Mouse (Mus musculus) heart, embryonic 11.5 days (tissue): ENCODE measurements around the gene Zmym4. TPM values are rescaled to one million over a fixed set of nuclear protein-coding genes. Genes with fewer than 3 reads are reported as not detected.
"Not testable (repeated sequence)": the region's sequence is repeated elsewhere in the genome, so short reads cannot be mapped to it uniquely, and the experiment has no call there.

ENCODE experiments used
- ATAC-seq: fragments of 200-750 bp; cut with Nextera tagmentation; replicated peaks from 2 replicates; pipeline ENCODE4 v1.8.0; 2017; ENCODE audit warnings: moderate library complexity; ENCODE audit not compliant: insufficient number of reproducible peaks, low FRiP score, low TSS enrichment
- H3K27ac ChIP-seq: fragments of 300-500 bp; sonication (generic); 2 replicates; pipeline ENCODE4 v1.5.1; 2014; ENCODE audit warnings: mild to moderate bottlenecking, low read depth, low read length
- H3K27me3 ChIP-seq: fragments of 300-500 bp; sonication (generic); 2 replicates; pipeline ENCODE4 v1.6.1; 2014; ENCODE audit warnings: mild to moderate bottlenecking, low read length, mixed read lengths; ENCODE audit not compliant: control insufficient read depth, insufficient read depth
- H3K36me3 ChIP-seq: fragments of 300-500 bp; sonication (generic); 2 replicates; pipeline ENCODE4 v1.6.1; 2014; ENCODE audit warnings: mild to moderate bottlenecking, low read length, moderate library complexity, mixed read lengths; ENCODE audit not compliant: control insufficient read depth, insufficient read depth
- H3K4me1 ChIP-seq: fragments of 300-500 bp; sonication (generic); 2 replicates; pipeline ENCODE4 v1.6.1; 2014; ENCODE audit warnings: low read length; ENCODE audit not compliant: control insufficient read depth, insufficient read depth
- H3K4me2 ChIP-seq: fragments of 300-500 bp; sonication (generic); 2 replicates; pipeline ENCODE4 v1.6.1; 2014; ENCODE audit warnings: mild to moderate bottlenecking, moderate library complexity
- H3K4me3 ChIP-seq: fragments of 300-500 bp; sonication (generic); 2 replicates; pipeline ENCODE4 v1.5.1; 2014; ENCODE audit warnings: low read depth, low read length
- H3K9ac ChIP-seq: fragments of 300-500 bp; sonication (generic); 2 replicates; pipeline ENCODE4 v1.6.1; 2014; ENCODE audit warnings: mild to moderate bottlenecking, low read depth, low read length, moderate library complexity
- H3K9me3 ChIP-seq: fragments of 300-500 bp; sonication (generic); replicated peaks from 2 replicates; pipeline ENCODE4 v1.6.1; 2016; ENCODE audit warnings: low read length; ENCODE audit not compliant: control insufficient read depth
- WGBS: fragments of 180-500 bp; shearing (Covaris S2); extraction: QIAGEN DNeasy Blood & Tissue Kit; methylation state at CpG from one replicate; pipeline ENCODE4 v1.1.7; 2014; ENCODE audit not compliant: insufficient replicate concordance; 5-methylcytosine and 5-hydroxymethylcytosine counted together
- polyA plus RNA-seq: library from polyadenylated mRNA; unstranded; fragments of >200 nt; fragmentation: Nextera tagmentation; extraction: Ambion mirVana; gene quantifications from 2 replicates; pipeline ENCODE4 v1.2.1, GENCODE M21; 2014

The Zmym4 gene
- polyA plus RNA-seq: 16.1 and 17.9 TPM in 2 replicates

DNA sequence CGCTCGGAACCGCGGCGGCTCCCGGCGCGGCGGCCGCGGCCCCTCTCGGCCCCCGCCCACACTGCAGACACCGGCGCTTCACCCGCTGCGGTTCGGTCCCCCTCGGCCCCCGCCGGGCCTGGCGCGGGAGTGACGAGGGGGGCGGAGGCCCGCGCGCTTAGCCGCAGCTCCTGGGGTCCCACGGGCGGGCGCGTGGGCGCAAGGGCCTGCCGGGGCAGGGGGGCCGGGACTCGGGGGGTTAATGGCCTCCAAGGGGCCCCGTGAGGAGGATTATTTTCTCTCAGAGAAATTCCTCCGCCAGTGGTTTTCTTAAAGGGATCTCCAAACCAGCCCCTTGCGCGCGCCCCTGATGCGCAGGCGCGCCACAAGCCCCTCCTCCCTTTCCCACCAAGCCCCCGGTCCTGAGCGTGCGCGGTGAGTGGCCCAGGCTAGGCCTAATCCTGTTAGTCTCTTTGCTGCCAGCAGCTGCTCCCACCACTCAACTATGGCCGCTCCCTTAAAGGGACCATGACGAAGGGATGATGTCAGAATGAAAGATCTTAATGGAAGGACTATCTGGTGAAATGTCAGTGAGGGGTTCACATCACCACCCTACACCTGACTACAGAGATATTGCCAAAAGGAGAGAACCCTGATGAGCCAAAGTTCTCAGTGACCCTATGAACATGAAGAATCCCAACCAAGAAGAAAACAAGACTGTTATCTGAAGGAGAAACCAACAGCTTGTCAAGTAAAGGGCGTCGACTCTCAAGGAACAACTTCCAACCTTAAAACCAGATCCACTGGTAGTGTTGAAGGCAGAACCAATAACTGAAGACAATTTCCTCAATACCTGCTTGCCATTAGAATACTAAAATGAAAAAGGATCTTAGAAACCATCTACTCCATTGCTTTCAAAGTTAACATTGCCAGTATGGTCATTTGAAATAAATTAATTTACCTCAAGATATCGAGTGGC lies at the start of gene Zmym4:
Gene Zmym4 (minus strand): TSS at position 272 of the 958 bp plus-strand sequence.
- peak; percentile 93 for ATAC-seq
- Histone ChIP-seq H3K9ac (peak within 1 kb of the TSS; percentile 95), H3K36me3 (no peaks in the 10 kb centered on the region), H3K4me2 (peak within 1 kb of the TSS; percentile 63), H3K9me3 (no peaks in the 10 kb centered on the region), H3K27me3 (no peaks in the 10 kb centered on the region), H3K4me1 (no peaks in the 10 kb centered on the region), H3K4me3 (peak within 1 kb of the TSS; percentile 69), H3K27ac (peak within 1 kb of the TSS; percentile 83)
- WGBS: 5% methylated on average over 49 of the region's 54 CpGs

DNA sequence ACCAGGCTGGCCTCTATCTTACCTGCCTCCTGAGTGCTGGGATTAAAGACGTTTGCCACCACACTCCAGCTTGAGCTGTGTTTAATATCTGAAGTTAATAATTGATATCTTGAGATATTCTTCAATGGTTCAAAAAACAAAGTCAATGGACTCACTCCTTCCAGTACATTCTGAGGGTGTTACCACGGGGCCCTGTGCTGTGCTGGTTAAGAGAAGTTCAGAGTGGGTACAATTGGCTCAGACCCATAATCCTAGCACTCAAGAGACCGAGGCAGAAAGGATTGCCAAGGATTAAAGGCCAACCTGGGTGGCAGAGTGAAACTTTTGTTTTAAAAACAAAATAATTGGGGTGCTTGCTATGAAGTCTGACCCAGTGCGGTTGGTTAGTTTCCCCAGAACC lies 48.4 kb upstream of the Zmym4 start:
- H3K4me3 ChIP-seq: no peak overlapping the region
- H3K9ac ChIP-seq: no peak overlapping the region
- no peaks in the 10 kb centered on the region for H3K36me3 ChIP-seq
- no peaks in the 10 kb centered on the region for H3K9me3 ChIP-seq
- no peak overlapping the region for H3K27ac ChIP-seq
- no peaks in the 10 kb centered on the region for H3K27me3 ChIP-seq
- no peak overlapping the region for H3K4me2 ChIP-seq
- no peak for ATAC-seq
- no peaks in the 10 kb centered on the region for H3K4me1 ChIP-seq
- 84% methylated on average over 4 of the region's 4 CpGs for WGBS

DNA sequence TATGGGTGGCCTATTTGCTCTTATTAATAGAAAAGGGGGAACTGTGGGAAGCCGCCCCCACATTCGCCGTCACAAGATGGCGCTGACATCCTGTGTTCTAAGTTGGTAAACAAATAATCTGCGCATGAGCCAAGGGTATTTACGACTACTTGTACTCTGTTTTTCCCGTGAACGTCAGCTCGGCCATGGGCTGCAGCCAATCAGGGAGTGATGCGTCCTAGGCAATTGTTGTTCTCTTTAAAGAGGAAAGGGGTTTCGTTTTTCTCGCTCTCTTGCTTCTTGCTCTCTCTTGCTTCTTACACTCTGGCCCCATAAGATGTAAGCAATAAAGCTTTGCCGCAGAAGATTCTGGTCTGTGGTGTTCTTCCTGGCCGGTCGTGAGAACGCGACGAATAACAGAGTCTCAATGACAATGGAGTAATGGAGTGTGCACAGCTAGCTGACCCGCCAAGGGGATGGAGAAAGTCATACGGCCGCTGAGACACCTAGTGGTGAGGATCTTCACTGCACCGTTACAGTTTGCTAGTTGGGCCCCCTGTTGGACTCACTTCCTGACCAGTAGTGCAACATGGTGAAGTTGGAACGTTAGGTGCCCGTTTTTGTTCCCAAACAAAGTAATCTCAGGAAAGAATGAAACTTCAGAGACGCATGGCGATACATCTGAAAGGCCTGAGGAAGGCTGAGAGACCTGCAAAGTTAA lies 47.5 kb upstream of the Zmym4 start:
- 14% methylated on average over 14 of the region's 26 CpGs for WGBS
- H3K4me3 ChIP-seq, H3K27me3 ChIP-seq, H3K9ac ChIP-seq, H3K27ac ChIP-seq, H3K4me1 ChIP-seq, H3K9me3 ChIP-seq, H3K36me3 ChIP-seq: not testable (repeated sequence)
- peak overlapping the region; percentile 34 for H3K4me2 ChIP-seq
- peak; percentile 80 for ATAC-seq

DNA sequence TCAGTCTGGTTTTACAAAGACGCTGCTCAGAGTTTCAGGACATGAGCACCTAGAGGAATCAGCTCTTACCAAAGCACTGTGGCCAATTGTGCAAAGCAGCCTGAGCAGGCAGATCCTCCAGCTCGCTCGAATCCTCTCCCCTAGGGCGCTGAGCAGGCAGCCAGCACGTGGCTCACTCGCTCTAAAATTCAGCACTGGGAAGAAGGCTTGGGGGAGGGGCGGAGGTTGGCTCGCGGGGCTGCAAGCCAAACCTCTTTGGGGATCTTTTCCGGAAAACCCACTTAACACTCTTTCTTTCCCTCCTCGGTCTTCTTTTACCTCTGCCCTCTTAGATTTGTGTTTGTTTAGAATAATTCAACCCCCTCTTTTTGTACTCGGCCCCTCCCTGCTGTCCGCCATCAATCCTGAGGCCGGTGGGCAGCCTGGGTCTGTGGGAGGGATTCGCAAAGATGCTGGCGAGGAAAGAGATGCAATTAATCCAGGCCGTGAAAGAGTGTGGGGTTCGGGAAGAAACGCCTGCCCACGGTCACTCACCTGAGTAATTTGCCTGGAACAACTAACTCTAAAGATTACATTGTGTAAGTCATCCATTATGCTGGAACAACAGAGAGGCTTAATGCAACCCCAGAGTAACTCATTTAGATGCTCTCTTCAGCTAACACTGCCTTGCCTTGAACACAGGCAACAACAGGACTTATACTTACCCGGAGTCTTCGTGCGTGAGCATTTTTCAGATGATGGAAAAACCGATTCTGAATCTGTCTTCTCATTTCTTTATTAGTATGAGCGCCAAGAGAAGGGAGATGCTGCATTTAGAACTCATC lies 37.4 kb upstream of the Zmym4 start:
- H3K27me3 ChIP-seq: no peaks in the 10 kb centered on the region
- H3K36me3 ChIP-seq: no peaks in the 10 kb centered on the region
- no peaks in the 10 kb centered on the region for H3K9me3 ChIP-seq
- peak overlapping the region; percentile 66 for H3K4me2 ChIP-seq
- no peaks in the 10 kb centered on the region for H3K4me1 ChIP-seq
- peak overlapping the region; percentile 44 for H3K9ac ChIP-seq
- 18% methylated on average over 25 of the region's 25 CpGs for WGBS
- H3K27ac ChIP-seq: no peak overlapping the region
- H3K4me3 ChIP-seq: peak overlapping the region; percentile 40
- no peak for ATAC-seq

DNA sequence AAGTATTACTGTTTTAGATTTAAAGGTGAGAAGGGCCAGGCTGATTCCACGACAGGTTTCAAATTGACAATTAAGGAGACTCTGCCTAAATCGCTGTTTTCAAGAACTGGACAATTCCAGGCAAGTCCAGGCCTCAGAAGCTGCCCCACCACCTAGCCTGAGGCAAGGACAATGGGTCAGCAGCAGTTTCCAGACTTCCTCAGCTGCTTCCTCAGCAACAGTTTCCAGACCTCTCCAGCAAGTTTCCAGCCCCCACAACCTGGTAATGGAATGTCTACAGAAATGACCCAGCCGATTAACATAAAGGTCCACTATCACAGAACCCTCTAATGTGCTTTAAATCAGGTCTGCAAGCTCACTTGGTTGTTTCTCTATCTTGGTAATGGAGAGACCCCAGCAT lies 36.4 kb upstream of the Zmym4 start:
- no peak for ATAC-seq
- Histone ChIP-seq H3K4me3 (no peak overlapping the region), H3K4me2 (no peak overlapping the region), H3K9me3 (no peaks in the 10 kb centered on the region), H3K4me1 (no peaks in the 10 kb centered on the region), H3K9ac (no peak overlapping the region), H3K27ac (no peak overlapping the region), H3K36me3 (no peaks in the 10 kb centered on the region), H3K27me3 (no peaks in the 10 kb centered on the region)
- 80% methylated on average over 3 of the region's 3 CpGs for WGBS

DNA sequence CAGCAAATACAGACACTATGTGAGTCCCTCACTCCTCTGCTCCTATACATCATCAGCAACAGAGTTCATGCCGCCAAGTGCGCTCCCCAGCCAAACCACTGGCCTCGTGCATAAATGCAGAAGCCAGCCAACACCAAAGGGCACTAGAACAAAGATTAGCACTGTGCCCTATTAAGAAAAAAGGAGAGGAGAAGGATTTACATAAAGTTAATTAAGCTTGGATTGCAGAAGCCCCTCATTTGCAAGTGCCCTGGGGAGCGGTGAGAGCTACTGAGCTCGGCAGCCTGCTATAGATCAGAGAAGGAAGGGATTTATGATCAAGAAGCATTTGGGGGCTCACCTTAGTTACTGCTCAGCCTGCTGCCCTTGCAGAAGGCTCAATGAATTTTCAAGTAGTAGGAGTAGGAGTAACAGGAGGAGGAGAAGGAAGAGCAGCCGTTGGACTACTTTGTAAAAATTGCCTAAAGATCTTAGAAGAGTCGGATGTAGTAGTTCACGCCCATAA lies 32.7 kb upstream of the Zmym4 start:
- Histone ChIP-seq H3K4me3 (no peak overlapping the region), H3K27ac (no peak overlapping the region), H3K9me3 (no peaks in the 10 kb centered on the region), H3K27me3 (no peaks in the 10 kb centered on the region), H3K9ac (no peak overlapping the region), H3K4me2 (no peak overlapping the region), H3K36me3 (no peaks in the 10 kb centered on the region), H3K4me1 (no peaks in the 10 kb centered on the region)
- no peak for ATAC-seq
- WGBS: 38% methylated on average over 8 of the region's 8 CpGs

DNA sequence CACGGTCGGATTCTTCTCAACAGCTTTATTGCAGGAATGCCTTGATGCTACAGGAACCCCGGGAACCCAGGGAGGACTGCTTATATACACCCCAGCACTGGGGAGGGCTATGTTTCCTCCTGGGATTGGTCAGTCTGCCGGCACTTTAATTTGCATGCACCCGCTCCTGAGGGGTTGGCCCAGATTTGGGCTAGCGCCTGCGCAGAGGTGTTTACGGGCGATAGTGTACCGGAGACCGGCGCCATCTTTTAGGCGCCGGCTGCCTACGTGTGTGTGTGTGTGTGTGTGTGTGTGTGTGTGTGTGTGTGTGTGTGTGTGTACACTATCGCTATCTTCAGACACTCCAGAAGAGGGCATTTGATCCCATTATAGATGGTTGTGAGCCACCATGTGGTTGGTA lies 31.4 kb upstream of the Zmym4 start:
- H3K4me3 ChIP-seq, ATAC-seq, H3K27me3 ChIP-seq, H3K27ac ChIP-seq, H3K4me2 ChIP-seq, H3K36me3 ChIP-seq, H3K9ac ChIP-seq, H3K4me1 ChIP-seq, H3K9me3 ChIP-seq: not testable (repeated sequence)
- 92% methylated on average over 16 of the region's 16 CpGs for WGBS

DNA sequence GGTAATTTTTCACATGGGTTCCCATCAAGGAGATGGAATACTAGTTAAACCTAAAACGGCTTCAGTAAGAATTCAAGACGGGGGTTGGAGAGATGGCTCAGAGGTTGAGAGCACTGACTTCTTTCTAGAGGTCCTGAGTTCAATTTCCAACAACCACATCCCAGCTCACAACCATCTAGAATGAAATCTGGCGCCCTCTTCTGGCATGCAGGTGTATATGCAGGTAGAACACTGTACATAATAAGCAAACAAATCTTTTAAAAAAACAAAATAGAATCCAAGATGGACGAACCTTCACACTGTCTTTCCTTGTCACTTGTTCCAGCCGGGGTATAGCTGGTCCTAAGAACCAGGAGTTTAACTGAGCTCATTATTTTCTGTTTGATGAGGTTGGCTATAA lies 24.4 kb upstream of the Zmym4 start:
- 54% methylated on average over 5 of the region's 5 CpGs for WGBS
- H3K9ac ChIP-seq: no peak overlapping the region
- no peak overlapping the region for H3K4me3 ChIP-seq
- H3K4me1 ChIP-seq: no peaks in the 10 kb centered on the region
- no peak overlapping the region for H3K4me2 ChIP-seq
- H3K27ac ChIP-seq: no peak overlapping the region
- H3K36me3 ChIP-seq: no peaks in the 10 kb centered on the region
- no peak for ATAC-seq
- no peaks in the 10 kb centered on the region for H3K27me3 ChIP-seq
- no peaks in the 10 kb centered on the region for H3K9me3 ChIP-seq
